Mouse (Mus musculus) brain, embryonic 14.5 days (tissue): ENCODE results near the gene Mapkbp1.

Source experiments
- CTCF ChIP-seq: fragments of 200-500 bp; IDR thresholded peaks from 2 replicates; pipeline ENCODE4 v1.5.1; 2012; ENCODE audit warnings: inconsistent platforms, mild to moderate bottlenecking, moderate library complexity, borderline replicate concordance; ENCODE audit not compliant: insufficient read depth, insufficient read length; ENCODE audit errors: extremely low read depth
- POLR2A ChIP-seq: fragments of 200-500 bp; IDR thresholded peaks from 2 replicates; pipeline ENCODE4 v1.6.1; 2012; ENCODE audit warnings: mild to moderate bottlenecking, inconsistent platforms, borderline replicate concordance; ENCODE audit not compliant: poor library complexity, insufficient read depth, insufficient read length, severe bottlenecking; ENCODE audit errors: extremely low read depth

DNA sequence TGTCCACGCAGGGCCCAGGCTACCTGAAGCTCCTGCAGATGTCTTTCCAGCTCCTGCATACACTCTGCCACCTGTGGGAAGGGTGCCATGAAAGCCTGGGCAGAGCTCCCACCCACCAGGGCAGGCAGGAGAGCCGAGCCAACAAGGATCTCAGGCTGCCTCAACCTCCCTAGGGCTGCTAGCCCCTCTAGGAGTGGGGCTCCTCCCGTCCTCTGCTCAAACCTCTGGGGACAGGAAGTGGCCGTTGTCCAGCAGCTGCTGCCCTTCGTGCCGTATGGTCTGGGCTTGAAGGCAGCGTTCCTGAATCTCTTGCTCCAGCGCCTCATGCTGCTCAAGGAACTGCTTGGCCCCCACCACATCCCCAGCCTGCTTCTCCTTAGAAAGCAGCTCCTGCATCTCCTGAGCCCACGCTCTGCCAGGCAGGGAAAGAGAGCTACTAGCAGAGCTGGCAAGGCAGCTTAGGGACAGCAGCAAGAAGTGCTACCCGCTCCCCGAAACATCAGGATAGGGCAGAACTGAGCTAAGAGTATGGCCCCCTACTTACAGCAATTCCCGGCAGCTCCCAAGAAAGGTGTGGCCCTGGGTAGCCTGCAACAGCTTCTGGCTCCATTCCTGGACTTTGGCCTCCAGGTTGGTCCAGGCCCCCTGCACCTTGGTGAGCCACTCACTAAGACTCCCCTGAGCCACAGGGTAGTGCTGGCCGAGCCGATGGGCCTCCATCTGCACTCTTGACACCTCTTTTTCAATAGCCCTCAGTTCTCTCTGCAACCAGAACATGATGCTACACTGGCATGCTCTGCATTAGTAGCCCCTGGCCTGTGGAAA, 74.2 kb downstream of the Mapkbp1 start:
- TF ChIP-seq POLR2A = no peak
- TF ChIP-seq CTCF = no peak
